Mouse (Mus musculus) CD4-positive, CD25-positive, alpha-beta regulatory T cell (primary cell): ENCODE data around the gene Trp53rkb. TPM values are rescaled to one million over a fixed set of nuclear protein-coding genes. Genes with fewer than 3 reads are reported as not detected.

Source experiments
- polyA plus RNA-seq: library from polyadenylated mRNA; unstranded; fragments of 100-300 nt; shearing (Covaris generic); gene quantifications from one replicate; pipeline ENCODE4 v1.2.1, GENCODE M21; 2017

Gene Trp53rkb
- 11.9 TPM for polyA plus RNA-seq

DNA sequence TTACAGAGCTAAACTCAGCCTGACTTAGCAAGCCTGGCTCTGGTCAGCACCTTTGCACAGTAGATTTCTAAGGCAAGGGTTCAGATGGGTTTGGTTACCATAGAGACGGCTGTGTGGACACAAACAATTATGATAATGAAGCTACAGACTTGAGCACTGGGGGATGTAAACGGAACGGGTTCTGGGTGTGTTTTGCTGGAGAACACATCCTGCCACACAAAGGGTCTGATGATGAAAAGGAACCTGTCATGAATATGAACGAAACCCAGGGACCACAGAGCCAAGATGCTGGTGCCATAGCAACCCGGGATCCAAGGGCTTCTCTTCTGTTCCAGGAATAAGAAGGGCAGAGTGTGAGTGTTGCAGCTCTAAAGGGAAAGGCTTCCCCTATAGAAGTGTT lies at the start of gene Trp53rkb:
Gene Trp53rkb (plus strand): TSS at position 177 of the 400 bp plus-strand sequence.

GRCm38 (mm10) chr2:166805250-166806172 lies 13.2 kb downstream of the Trp53rkb start, which contains the start of gene Arfgef2:
Gene Arfgef2, plus strand, starts transcription at chr2:166805588.

Other genes starting within 250 kb of the Trp53rkb start
- 144 TPM for gene Prex1, start 78.7 kb upstream of the Trp53rkb start, polyA plus RNA-seq
- gene Arfgef2, start 13.1 kb downstream of the Trp53rkb start, polyA plus RNA-seq = 20.4 TPM
- 72.8 TPM for gene Cse1l, start 113.5 kb downstream of the Trp53rkb start, polyA plus RNA-seq
- 72.2 TPM for gene Stau1, start 203.8 kb downstream of the Trp53rkb start, polyA plus RNA-seq
- gene Ddx27, start 222.7 kb downstream of the Trp53rkb start, polyA plus RNA-seq = 90.1 TPM